Mouse (Mus musculus) heart, adult 9 months (tissue): ENCODE data around the gene Hmcn2.

ENCODE experiments used
- DNase-seq, 2 experiments: peaks; one replicate each; pipeline ENCODE4 v3.0.0; 2022; ENCODE audit warnings: low spot score in 2 of 2

Gene Hmcn2

DNA sequence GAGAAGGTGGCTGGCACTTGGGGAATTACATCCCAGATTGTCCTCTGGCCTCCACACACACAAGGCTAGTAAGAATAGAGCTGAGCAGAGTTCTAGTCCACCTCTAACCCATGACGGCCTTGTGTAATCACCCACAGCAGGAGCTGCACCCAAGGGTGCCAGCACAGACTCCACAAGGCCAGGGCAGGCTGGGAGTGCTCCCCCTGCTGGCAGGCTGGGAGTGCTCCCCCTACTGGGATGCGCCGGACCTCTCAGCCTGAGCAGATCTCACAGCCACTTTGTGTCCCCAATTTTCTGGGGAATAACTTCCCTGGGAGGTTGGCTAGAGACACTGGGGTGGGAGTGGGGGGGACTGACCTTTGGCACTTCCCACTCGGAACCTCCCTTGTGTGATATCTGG is 68.7 kb downstream of the Hmcn2 start:
- DNase-seq = no peak

- DNase-seq = no peak
Measured at GRCm38 (mm10) chr2:31416968-31417367, 102.8 kb downstream of the Hmcn2 start.

GRCm38 (mm10) chr2:31418021-31418420 is 103.8 kb downstream of the Hmcn2 start:
- DNase-seq = no peak

DNA sequence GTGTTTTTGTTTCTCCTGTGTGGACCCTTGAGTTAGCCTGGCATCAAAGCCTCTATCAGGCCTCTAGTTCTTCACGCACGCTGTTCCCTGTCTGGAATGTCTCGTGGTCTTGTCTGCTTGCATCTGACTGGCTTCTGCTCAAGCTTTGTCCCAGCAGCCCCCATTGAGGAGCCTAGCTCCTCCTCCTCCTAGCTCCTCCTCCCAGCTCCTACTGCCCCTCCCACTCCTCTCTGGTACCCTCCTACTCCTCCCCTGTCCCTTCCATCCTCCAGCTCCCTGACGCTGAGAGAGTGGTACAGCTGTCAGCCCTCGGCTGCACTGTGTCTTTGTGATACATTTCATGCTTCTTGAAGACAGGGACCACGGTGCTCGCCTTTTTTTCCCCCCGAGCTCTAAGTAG is 104.4 kb downstream of the Hmcn2 start:
- DNase-seq = no peak

GRCm38 (mm10) chr2:31420914-31421313 is 106.7 kb downstream of the Hmcn2 start:
- no peak for DNase-seq

DNA sequence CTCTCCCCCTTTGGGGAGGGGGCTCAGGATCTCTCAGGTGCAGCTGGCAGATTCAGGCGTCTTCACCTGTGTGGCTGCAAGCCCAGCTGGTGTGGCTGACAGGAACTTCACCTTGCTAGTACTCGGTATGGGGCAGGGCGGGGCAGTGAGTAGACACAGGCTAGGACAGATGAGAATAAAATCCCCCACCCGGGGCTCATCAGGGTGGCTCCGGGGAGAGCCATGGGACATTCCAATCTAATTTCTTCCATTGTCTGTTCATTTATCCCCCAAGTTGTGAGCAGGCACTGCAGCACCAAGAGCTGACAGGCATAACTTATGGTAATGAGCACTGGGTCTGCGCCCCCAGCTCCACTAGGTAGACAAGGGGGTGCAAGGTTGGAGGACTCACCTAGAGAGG is 108.4 kb downstream of the Hmcn2 start:
- DNase-seq = no peak

- no peak for DNase-seq
Measured at GRCm38 (mm10) chr2:31431477-31431876, 117.3 kb downstream of the Hmcn2 start.

DNA sequence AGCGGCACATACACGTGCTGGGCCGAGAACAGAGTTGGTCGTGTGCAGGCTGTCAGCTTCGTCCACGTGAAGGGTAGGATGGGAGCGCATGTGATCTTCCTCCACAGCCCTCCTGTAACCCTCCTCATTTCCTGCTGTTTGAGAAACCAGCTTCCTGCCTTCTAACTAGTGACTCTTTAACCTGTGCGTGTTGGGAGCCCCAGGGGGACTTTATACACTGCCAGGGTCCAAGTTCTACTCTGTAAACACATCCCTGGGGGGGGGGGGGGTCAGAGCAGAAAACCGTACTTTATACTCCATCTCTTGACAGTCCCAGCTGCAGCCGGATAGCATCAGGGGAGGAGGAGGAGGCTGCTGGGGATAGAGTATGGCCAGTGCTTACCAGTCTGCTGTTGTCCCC is 120.5 kb downstream of the Hmcn2 start:
- DNase-seq = no peak

GRCm38 (mm10) chr2:31435567-31435966 is 121.4 kb downstream of the Hmcn2 start:
- peak in 1 of 2 experiments; percentile 23 for DNase-seq

- DNase-seq = no peak
Measured at GRCm38 (mm10) chr2:31437480-31438245, 123.4 kb downstream of the Hmcn2 start.

- DNase-seq = no peak
Measured at GRCm38 (mm10) chr2:31439576-31439975, 125.4 kb downstream of the Hmcn2 start.

DNA sequence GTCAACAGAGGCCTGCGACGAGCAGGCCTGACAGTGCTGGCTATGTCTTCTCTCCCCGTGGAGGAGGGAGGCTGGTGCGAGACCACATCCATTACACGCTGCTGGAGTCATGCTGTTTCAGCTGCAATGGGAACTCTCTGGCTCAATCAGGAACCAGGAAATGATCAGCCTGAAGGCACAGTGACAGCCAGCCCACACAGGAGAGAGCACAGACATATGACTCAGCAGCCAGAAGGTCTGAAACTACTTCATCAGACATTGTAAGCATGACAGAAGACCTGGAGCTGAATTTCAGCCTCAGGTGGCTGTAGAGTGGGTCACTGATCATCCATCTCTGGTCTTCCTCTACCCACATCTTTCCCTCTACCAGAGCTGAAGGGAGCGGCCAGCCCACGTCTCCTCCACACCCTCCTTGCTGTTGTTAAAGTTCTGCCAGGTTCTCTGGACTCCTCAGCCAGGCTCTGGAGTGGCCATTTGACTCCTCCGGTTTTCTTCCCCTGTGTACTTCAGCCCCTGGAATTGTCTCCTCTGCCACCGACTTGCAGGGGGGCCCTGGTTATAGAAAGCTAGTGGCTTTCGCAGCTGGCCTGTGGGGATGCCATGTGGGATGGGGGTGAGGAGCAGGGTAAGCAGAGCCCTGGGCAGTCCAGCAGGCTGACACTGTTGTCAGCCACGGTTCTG is 128.4 kb downstream of the Hmcn2 start:
- peak; percentile 28 to 45 for DNase-seq

GRCm38 (mm10) chr2:31446036-31446435 is 131.8 kb downstream of the Hmcn2 start:
- no peak for DNase-seq

DNA sequence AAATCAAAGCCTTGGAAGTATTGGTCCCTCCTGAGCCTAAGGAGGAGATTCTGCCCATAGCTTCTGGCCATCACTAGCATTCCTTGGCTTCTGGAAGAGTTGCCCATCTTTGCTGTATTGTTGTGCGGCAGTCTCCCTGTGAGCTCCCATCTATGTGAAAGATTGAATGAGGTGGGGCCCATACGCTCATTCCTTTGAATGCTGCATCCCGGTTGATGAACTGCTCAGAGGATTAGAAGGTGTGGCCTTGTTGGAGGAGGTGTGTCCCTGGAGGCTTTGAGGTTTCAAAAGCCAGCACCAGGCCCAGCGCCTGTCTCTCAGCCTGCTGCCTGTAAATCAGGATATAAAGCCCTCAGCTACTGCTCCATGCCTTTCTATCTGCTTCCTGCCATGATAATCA is 132.2 kb downstream of the Hmcn2 start:
- DNase-seq = no peak

DNA sequence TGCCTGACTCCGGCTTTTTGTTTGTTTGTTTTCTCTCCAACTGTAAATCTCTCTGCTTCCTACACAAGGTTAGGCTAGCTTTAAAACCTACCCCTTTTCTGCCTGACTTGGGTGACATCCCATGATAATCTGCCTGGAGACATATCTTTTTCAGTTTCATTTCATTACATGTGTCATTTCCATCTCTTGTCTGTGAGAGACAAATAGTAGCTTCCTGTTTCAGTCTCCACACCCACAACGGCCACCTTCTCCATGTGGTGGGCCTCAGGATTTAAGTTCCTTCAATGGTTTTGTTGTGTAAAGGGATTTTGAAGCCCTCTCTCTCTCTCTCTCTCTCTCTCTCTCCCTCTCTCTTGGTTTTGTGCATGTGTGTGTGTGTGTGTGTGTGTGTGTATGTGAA is 133.3 kb downstream of the Hmcn2 start:
- DNase-seq = no peak

GRCm38 (mm10) chr2:31448756-31449440 is 134.7 kb downstream of the Hmcn2 start:
- no peak for DNase-seq

GRCm38 (mm10) chr2:31449441-31449815 is 135.2 kb downstream of the Hmcn2 start:
- peak in 1 of 2 experiments; percentile 33 for DNase-seq

GRCm38 (mm10) chr2:31449902-31450301 is 135.7 kb downstream of the Hmcn2 start:
- DNase-seq = no peak

GRCm38 (mm10) chr2:31450661-31451060 is 136.4 kb downstream of the Hmcn2 start:
- DNase-seq = no peak

DNA sequence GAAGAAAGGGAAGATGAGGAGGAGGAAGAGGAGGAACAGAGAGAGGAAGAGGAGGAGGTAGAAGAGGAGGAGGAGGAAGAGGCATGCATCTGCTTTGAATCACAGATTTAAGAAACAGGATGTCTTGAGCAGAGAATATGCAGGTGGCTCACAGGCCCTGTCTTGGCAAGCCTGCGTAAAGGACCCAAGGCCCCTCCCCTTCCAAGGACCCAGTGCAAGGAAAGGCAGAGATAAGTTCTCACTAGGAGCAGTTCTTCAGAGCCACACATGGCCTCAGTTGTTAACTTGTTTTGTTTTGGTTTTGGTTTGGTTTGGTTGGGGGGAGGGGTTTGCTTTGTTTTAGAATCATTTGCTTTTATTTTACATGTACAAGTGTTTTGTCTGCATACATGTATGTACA is 137.3 kb downstream of the Hmcn2 start:
- no peak for DNase-seq

GRCm38 (mm10) chr2:31453011-31453410 is 138.8 kb downstream of the Hmcn2 start:
- no peak for DNase-seq

GRCm38 (mm10) chr2:31453559-31454177 is 139.5 kb downstream of the Hmcn2 start:
- DNase-seq = no peak
